ENCODE assay signal across 14 mouse cellular contexts in genomic region chr17:70856871-70857415, GRCm38 (mm10). TPM values are rescaled to one million over a fixed set of nuclear protein-coding genes. Genes with fewer than 3 reads are reported as not detected.
DNase-seq lines count a peak whose midpoint lies in the region; ATAC-seq and TF ChIP-seq lines count a peak whose summit lies in the region.
"Had no signal": no experiment of that assay in that cellular context is flagged by ENCODE, and none has a peak within 500 bp of the region (broad histone marks: within the 10 kb centered on the region; RNA-seq: fewer than 3 reads in every experiment).

No protein-coding gene starts in this region.

- H3K4me3 ChIP-seq in cerebellum, adult 2 months (replicated peaks; ENCODE audit: insufficient read depth, low read depth, low read length): no peak overlapping the region
- peak overlapping the region; percentile 15; the same call in 1 of the 2 replicates for H3K4me3 ChIP-seq in liver, embryonic 16.5 days (ENCODE audit: low read depth, low read length)
- no peak overlapping the region for H3K4me3 ChIP-seq in liver, embryonic 12.5 days
- H3K4me3 ChIP-seq in kidney, embryonic 15.5 days (replicated peaks): no peak overlapping the region
- H3K4me3 ChIP-seq: embryonic facial prominence, embryonic 15.5 days; limb, embryonic 10.5 days had no signal

- no peak for ATAC-seq in liver, embryonic 16.5 days (ENCODE audit: low read depth)
- no peak for ATAC-seq in liver, embryonic 12.5 days
- no peak for ATAC-seq in kidney, embryonic 15.5 days (replicated peaks; ENCODE audit: low FRiP score)

- H3K36me3 ChIP-seq in liver, embryonic 16.5 days (ENCODE audit: control insufficient read depth, insufficient read depth): no peaks in the 10 kb centered on the region
- H3K36me3 ChIP-seq in liver, embryonic 12.5 days: no peaks in the 10 kb centered on the region
- no peaks in the 10 kb centered on the region for H3K36me3 ChIP-seq in kidney, embryonic 15.5 days
- H3K36me3 ChIP-seq: embryonic facial prominence, embryonic 15.5 days; limb, embryonic 10.5 days had no signal

- no peak overlapping the region for H3K4me2 ChIP-seq in liver, embryonic 16.5 days (ENCODE audit: low read depth, low read length)
- H3K4me2 ChIP-seq in liver, embryonic 12.5 days: no peak overlapping the region
- 0 out of 2 replicates have a peak overlapping the region, but pooled peaks have one; percentile 21 for H3K4me2 ChIP-seq in kidney, embryonic 15.5 days
- H3K4me2 ChIP-seq: embryonic facial prominence, embryonic 15.5 days had no signal

- no peaks in the 10 kb centered on the region for H3K9me3 ChIP-seq in liver, embryonic 16.5 days (replicated peaks; ENCODE audit: control insufficient read depth, low read length)
- no peaks in the 10 kb centered on the region for H3K9me3 ChIP-seq in liver, embryonic 12.5 days (replicated peaks)
- no peaks in the 10 kb centered on the region for H3K9me3 ChIP-seq in kidney, embryonic 15.5 days (replicated peaks)
- H3K9me3 ChIP-seq: embryonic facial prominence, embryonic 15.5 days; limb, embryonic 10.5 days had no signal

- H3K27me3 ChIP-seq in cerebellum, adult 2 months (ENCODE audit: control insufficient read depth, insufficient read depth, low read length): peaks cover 4% of the 10 kb centered on the region; the same call in 1 of the 2 replicates
- peaks cover 22% of the 10 kb centered on the region for H3K27me3 ChIP-seq in liver, embryonic 16.5 days (ENCODE audit: control insufficient read depth, insufficient read depth, low read depth, low read length)
- peaks cover 33% of the 10 kb centered on the region for H3K27me3 ChIP-seq in liver, embryonic 12.5 days (replicated peaks)
- no peaks in the 10 kb centered on the region for H3K27me3 ChIP-seq in kidney, embryonic 15.5 days
- H3K27me3 ChIP-seq: embryonic facial prominence, embryonic 15.5 days had no signal

- H3K4me1 ChIP-seq in cerebellum, adult 2 months (ENCODE audit: control insufficient read depth, insufficient read depth, low read length): no peaks in the 10 kb centered on the region
- peaks cover 2% of the 10 kb centered on the region; the same call in 1 of the 2 replicates for H3K4me1 ChIP-seq in liver, embryonic 16.5 days (ENCODE audit: control insufficient read depth, low read depth, low read length)
- H3K4me1 ChIP-seq in liver, embryonic 12.5 days: peaks cover 12% of the 10 kb centered on the region; the same call in 1 of the 2 replicates
- H3K4me1 ChIP-seq in kidney, embryonic 15.5 days: peaks cover 18% of the 10 kb centered on the region

- H3K27ac ChIP-seq in cerebellum, adult 2 months (ENCODE audit: insufficient read depth, low read length): no peak overlapping the region
- no peak overlapping the region for H3K27ac ChIP-seq in liver, embryonic 16.5 days (ENCODE audit: low read length)
- no peak overlapping the region for H3K27ac ChIP-seq in liver, embryonic 12.5 days
- no peak overlapping the region for H3K27ac ChIP-seq in kidney, embryonic 15.5 days
- H3K27ac ChIP-seq: embryonic facial prominence, embryonic 15.5 days; limb, embryonic 10.5 days had no signal

- DNase-seq in cerebellum, postnatal 10 days: peak; percentile 79 to 80
- DNase-seq in cerebellum, adult 2 months: no peak
- DNase-seq in MN1 (ENCODE audit: low spot score): peak; percentile 71
- DNase-seq in ovary, adult 18-20 months (ENCODE audit: low spot score): no peak
- DNase-seq in thymus, postnatal 0 days (ENCODE audit: low spot score): no peak
- DNase-seq: B cell, adult 2 months; cerebellum, adult 9-11 months; heart, adult 18-20 months; lung, postnatal 4 days had no signal

- TF ChIP-seq POLR2A in cerebellum, adult 2 months (IDR thresholded peaks at IDR 0.05; ENCODE audit: borderline replicate concordance, insufficient read depth, low read length): no peak

- TF ChIP-seq CTCF in cerebellum, adult 2 months (IDR thresholded peaks at IDR 0.05; ENCODE audit: borderline replicate concordance, insufficient read depth, low read depth, low read length): no peak

- WGBS in cerebellum, adult 2 months: 46% methylated on average over 12 of the region's 12 CpGs
- 64% methylated on average over 12 of the region's 12 CpGs for WGBS in liver, embryonic 16.5 days (ENCODE audit: insufficient replicate concordance)
- 71% methylated on average over 12 of the region's 12 CpGs for WGBS in liver, embryonic 12.5 days (ENCODE audit: insufficient replicate concordance)
- 46% methylated on average over 12 of the region's 12 CpGs for WGBS in kidney, embryonic 15.5 days

- H3K9ac ChIP-seq in liver, embryonic 16.5 days (ENCODE audit: low read depth, low read length): no peak overlapping the region
- H3K9ac ChIP-seq in liver, embryonic 12.5 days: no peak overlapping the region
- no peak overlapping the region for H3K9ac ChIP-seq in kidney, embryonic 15.5 days
- H3K9ac ChIP-seq: embryonic facial prominence, embryonic 15.5 days had no signal

RNA-seq across cellular contexts. Expression of gene Tgif1, which starts 3.6 kb away (rescaled TPM):
- polyA plus RNA-seq in cerebellum, adult 2 months (2012; rRNA removed): 3.5 and 4.0 TPM in 2 replicates
- polyA plus RNA-seq in liver, embryonic 16.5 days (2015; fragmentation: Nextera tagmentation; extraction: Ambion mirVana): 8.9 and 9.0 TPM in 2 replicates
- 13.3 and 13.8 TPM in 2 replicates for polyA plus RNA-seq in liver, embryonic 12.5 days (2016; fragmentation: Nextera tagmentation; extraction: Ambion mirVana)
- polyA plus RNA-seq in kidney, embryonic 15.5 days (2015; fragmentation: Nextera tagmentation; extraction: Ambion mirVana): 87.9 and 89.6 TPM in 2 replicates
- 36.4 and 37.8 TPM in 2 replicates for polyA plus RNA-seq in thymus, postnatal 0 days (2015; fragmentation: Nextera tagmentation; extraction: Ambion mirVana)

Comparison
In these comparisons a context has a peak if more than half of its experiments do, and no peak if none do; other contexts are left out.
1. DNase-seq: peak in cerebellum, postnatal 10 days (2 of 2) and MN1 (single experiment); none in cerebellum, adult 2 months (0 of 2), ovary, adult 18-20 months (single experiment) and thymus, postnatal 0 days (single experiment).